Mouse (Mus musculus) heart, embryonic 13.5 days (tissue): ENCODE data around the gene Ndufa12. TPM values are rescaled to one million over a fixed set of nuclear protein-coding genes. Genes with fewer than 3 reads are reported as not detected.
A peak's percentile ranks its signal among the peaks of the same experiment; 100 is the strongest.

ENCODE experiments used
- ATAC-seq: fragments of 200-750 bp; cut with Nextera tagmentation; 2 replicates; pipeline ENCODE4 v1.8.0; 2017; ENCODE audit warnings: moderate TSS enrichment; ENCODE audit not compliant: insufficient number of reproducible peaks, low FRiP score, low TSS enrichment; ENCODE audit errors: extremely low read depth
- H3K27ac ChIP-seq: fragments of 300-500 bp; sonication (generic); replicated peaks from 2 replicates; pipeline ENCODE4 v1.5.1; 2015; ENCODE audit warnings: moderate library complexity, mild to moderate bottlenecking, inconsistent platforms
- H3K27me3 ChIP-seq: fragments of 300-500 bp; sonication (generic); replicated peaks from 2 replicates; pipeline ENCODE4 v1.6.1; 2015; ENCODE audit warnings: mild to moderate bottlenecking, inconsistent platforms
- H3K36me3 ChIP-seq: fragments of 300-500 bp; sonication (generic); 2 replicates; pipeline ENCODE4 v1.6.1; 2015; ENCODE audit warnings: mild to moderate bottlenecking, inconsistent platforms
- H3K4me1 ChIP-seq: fragments of 300-500 bp; sonication (generic); 2 replicates; pipeline ENCODE4 v1.6.1; 2015; ENCODE audit warnings: inconsistent platforms
- H3K4me2 ChIP-seq: fragments of 300-500 bp; sonication (generic); 2 replicates; pipeline ENCODE4 v1.6.1; 2015; ENCODE audit warnings: inconsistent platforms, mild to moderate bottlenecking, moderate library complexity
- H3K4me3 ChIP-seq: fragments of 300-500 bp; sonication (generic); 2 replicates; pipeline ENCODE4 v1.5.1; 2015; ENCODE audit warnings: moderate library complexity, mild to moderate bottlenecking, inconsistent platforms
- H3K9ac ChIP-seq: fragments of 300-500 bp; sonication (generic); 2 replicates; pipeline ENCODE4 v1.6.1; 2015; ENCODE audit warnings: inconsistent platforms, mild to moderate bottlenecking, moderate library complexity
- H3K9me3 ChIP-seq: fragments of 300-500 bp; sonication (generic); 2 replicates; pipeline ENCODE4 v1.6.1; 2016; ENCODE audit warnings: inconsistent platforms
- WGBS: fragments of 180-500 bp; shearing (Covaris S2); methylation state at CpG from one replicate; pipeline ENCODE4 v1.1.7; 2015; ENCODE audit warnings: mixed read lengths; 5-methylcytosine and 5-hydroxymethylcytosine counted together
- polyA plus RNA-seq: library from polyadenylated mRNA; unstranded; fragments of >200 nt; fragmentation: Nextera tagmentation; extraction: Ambion mirVana; gene quantifications from 2 replicates; pipeline ENCODE4 v1.2.1, GENCODE M21; 2015

Gene Ndufa12
- polyA plus RNA-seq, 1 experiment from 2014 or later: 496 TPM

DNA sequence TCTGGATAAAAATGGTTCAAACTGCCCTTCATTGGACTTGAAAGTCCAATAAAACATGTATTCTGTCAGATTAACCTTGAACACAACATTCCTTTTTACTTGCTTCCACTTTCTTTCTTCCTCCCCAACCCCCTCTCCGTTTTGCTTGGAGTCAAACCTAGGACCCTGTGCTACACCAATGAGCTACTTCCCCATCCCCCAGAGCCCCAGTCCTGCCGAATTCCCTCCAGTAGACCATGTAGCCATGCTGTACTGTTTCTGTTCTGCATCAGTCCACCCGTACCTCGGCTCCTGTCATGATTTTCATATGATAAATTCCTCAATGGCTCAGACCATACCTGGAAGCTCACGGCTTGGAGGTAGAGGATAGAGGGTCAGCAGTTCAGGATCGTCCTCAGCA is 32.5 kb downstream of the Ndufa12 start:
- Histone ChIP-seq H3K9me3 (peaks cover 7% of the 10 kb centered on the region; the same call in 1 of the 2 replicates), H3K4me2 (no peak overlapping the region), H3K27ac (no peak overlapping the region), H3K4me1 (peaks cover 4% of the 10 kb centered on the region), H3K36me3 (no peaks in the 10 kb centered on the region), H3K4me3 (no peak overlapping the region), H3K9ac (no peak overlapping the region), H3K27me3 (no peaks in the 10 kb centered on the region)
- ATAC-seq: no peak
- 76% methylated on average over 6 of the region's 6 CpGs for WGBS

DNA sequence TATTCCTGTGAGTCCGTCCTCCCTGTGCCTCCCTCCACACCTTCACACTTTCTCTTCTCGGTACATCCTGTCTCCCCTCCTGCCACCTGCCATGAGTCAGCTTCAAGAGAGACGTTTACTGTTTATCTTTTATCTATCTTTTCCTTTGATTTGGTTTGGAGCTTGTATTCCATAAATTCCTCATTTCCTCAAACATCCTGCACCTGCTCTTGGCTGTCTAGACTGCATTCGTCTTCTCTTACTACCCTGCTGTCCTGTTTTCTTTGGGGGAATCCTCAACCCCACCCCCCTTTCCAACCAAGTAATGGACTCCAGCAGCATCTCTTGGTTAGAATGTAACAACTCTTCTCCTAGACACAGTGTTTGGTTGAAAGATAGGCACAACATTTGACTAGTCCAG is 36.7 kb downstream of the Ndufa12 start:
- no peak overlapping the region for H3K9ac ChIP-seq
- H3K27me3 ChIP-seq: no peaks in the 10 kb centered on the region
- H3K27ac ChIP-seq: no peak overlapping the region
- no peak for ATAC-seq
- no peak overlapping the region for H3K4me3 ChIP-seq
- H3K4me2 ChIP-seq: no peak overlapping the region
- no peaks in the 10 kb centered on the region for H3K9me3 ChIP-seq
- peaks cover 4% of the 10 kb centered on the region for H3K4me1 ChIP-seq
- H3K36me3 ChIP-seq: no peaks in the 10 kb centered on the region
- 47% methylated on average over 4 of the region's 4 CpGs for WGBS

DNA sequence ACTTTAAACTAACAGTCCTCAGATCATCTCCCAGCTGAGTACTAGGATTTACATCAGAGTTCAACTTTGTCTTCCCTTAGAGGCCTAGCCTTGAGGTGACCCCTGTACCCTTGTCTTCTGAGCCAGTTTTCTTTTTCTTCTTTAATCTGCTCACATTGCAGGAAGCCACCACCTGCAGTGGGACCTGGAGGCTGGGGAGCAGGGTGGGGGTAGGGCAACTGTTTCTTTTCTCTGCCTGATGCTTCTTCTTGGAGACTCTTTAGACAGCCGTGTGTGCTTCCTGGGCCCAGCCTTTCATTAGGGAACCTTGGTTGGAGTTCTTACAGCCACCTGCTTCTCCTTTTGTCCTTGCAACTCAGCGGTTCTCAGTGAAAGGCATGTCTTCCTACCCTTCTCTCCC is 42.8 kb downstream of the Ndufa12 start:
- ATAC-seq: no peak
- no peaks in the 10 kb centered on the region for H3K36me3 ChIP-seq
- no peaks in the 10 kb centered on the region for H3K9me3 ChIP-seq
- H3K4me2 ChIP-seq: no peak overlapping the region
- WGBS: 68% methylated on average over 2 of the region's 2 CpGs
- H3K27me3 ChIP-seq: no peaks in the 10 kb centered on the region
- H3K27ac ChIP-seq: no peak overlapping the region
- H3K4me3 ChIP-seq: no peak overlapping the region
- H3K9ac ChIP-seq: no peak overlapping the region
- H3K4me1 ChIP-seq: no peaks in the 10 kb centered on the region

DNA sequence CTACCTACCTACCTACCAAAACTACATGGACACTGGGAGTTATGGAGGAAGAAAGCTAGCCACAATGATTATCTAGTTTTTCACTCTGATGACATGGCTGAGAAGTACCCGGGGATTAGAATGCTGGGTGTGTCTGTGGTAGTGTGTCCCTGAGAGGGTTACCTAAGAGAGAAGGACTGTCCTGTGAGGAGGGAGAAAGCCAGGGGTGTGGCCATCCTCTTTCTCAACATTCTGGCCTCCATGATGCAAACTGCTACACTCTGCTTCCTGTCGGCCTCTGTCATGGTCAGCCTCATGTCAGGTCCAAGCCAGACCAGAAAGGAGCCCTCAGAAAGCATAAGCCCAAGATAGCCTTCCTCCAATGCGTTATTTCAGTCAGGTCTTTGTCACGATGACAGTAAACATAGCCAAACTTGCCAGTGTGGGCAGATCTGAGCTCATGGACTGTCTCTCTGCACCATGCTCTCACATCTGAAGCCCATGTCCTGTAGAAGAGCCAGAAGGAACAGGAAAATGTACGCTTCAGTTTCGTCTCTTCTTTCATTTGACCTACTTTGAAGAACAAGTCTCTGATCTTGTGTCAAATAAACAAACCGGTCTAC is 49.3 kb downstream of the Ndufa12 start:
- no peak for ATAC-seq
- 82% methylated on average over 7 of the region's 7 CpGs for WGBS

DNA sequence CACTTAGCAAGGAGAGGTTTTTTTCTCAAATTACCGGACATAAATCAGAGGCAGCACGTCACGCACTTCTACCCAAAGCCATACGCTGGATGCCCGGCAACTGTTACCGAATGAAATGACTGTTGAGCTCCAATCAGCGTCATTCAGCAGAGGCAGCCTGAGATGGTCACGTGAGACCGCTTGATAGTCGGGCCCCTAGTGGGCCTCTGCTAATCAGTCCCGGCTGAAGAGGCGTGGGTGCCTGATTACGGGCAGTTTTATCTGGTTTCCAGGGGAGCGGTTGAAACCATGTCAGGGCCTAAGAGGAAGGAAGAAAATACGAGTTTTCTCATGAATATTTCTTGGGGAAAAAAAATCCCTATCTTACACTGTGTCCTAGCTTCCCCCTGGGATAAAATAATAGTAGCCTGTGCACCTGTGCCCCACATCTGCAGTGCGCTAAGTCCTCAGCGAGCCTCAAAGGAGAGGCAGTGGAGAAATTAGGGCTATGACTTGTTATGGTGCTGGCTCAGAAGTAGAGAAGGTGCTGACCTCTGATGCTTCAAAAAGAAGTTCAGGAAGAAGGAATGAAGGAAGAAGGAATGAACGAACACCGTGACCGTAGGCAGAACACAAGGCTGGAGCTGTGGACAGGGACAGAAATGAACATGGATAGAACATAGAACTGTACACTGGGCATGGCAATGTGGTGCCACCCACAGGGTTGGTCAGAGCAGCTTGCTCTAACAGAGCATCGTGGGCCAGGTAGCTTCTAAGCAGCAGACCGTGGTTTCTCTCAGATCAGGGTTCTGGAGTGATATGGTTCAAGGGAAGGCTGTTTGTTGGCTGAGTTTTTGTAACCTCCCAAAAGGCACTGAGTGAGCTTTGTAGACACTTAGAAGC is 51.3 kb downstream of the Ndufa12 start:
- Histone ChIP-seq H3K9ac (no peak overlapping the region), H3K36me3 (no peaks in the 10 kb centered on the region), H3K27me3 (no peaks in the 10 kb centered on the region), H3K4me2 (peak overlapping the region; percentile 53), H3K9me3 (0 out of 2 replicates have a peak, but pooled peaks cover 4% of the 10 kb centered on the region), H3K4me3 (no peak overlapping the region), H3K27ac (peak overlapping the region; percentile 79), H3K4me1 (peaks cover 36% of the 10 kb centered on the region)
- ATAC-seq: peak; percentile 67
- 22% methylated on average over 22 of the region's 22 CpGs for WGBS

More for the DNA sequence above, 49.3 kb downstream of the Ndufa12 start:
- H3K4me2 ChIP-seq: no peak overlapping the region
- H3K4me1 ChIP-seq: peaks cover 28% of the 10 kb centered on the region
- H3K9ac ChIP-seq: no peak overlapping the region
- H3K27ac ChIP-seq: no peak overlapping the region
- H3K9me3 ChIP-seq: 0 out of 2 replicates have a peak, but pooled peaks cover 4% of the 10 kb centered on the region
- H3K36me3 ChIP-seq: no peaks in the 10 kb centered on the region
- no peaks in the 10 kb centered on the region for H3K27me3 ChIP-seq
- H3K4me3 ChIP-seq: no peak overlapping the region

DNA sequence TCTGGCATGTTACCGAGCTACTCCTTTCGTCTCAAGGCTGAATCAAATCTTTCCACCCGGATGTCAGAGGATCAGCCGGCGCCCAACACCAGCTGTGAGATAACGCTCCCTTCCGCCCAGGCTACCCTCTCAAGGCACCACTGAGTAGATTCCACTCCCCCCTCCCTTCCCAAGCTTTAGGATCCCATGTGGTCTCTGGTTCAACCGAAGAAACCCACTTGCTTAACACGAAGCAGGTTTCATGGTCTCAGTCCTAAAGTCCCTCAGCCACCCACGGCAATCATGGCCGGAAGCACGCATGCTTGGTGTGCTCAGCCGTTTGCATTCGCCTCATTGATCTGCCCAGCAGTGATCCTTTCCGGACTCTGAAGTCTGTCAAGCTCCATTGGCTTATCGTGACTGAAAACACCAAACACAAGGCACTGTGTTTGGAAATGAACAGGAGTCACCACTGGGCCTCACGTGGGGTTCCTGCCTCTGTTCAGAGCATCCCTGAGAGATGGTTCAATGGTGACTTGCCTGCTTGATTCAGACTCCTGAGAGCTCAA is 54.8 kb downstream of the Ndufa12 start:
- no peak overlapping the region for H3K4me2 ChIP-seq
- no peak overlapping the region for H3K4me3 ChIP-seq
- H3K27ac ChIP-seq: no peak overlapping the region
- H3K9me3 ChIP-seq: 0 out of 2 replicates have a peak, but pooled peaks cover 4% of the 10 kb centered on the region
- no peak overlapping the region for H3K9ac ChIP-seq
- no peak for ATAC-seq
- peaks cover 30% of the 10 kb centered on the region for H3K4me1 ChIP-seq
- H3K27me3 ChIP-seq: no peaks in the 10 kb centered on the region
- H3K36me3 ChIP-seq: no peaks in the 10 kb centered on the region
- WGBS: 48% methylated on average over 17 of the region's 17 CpGs

DNA sequence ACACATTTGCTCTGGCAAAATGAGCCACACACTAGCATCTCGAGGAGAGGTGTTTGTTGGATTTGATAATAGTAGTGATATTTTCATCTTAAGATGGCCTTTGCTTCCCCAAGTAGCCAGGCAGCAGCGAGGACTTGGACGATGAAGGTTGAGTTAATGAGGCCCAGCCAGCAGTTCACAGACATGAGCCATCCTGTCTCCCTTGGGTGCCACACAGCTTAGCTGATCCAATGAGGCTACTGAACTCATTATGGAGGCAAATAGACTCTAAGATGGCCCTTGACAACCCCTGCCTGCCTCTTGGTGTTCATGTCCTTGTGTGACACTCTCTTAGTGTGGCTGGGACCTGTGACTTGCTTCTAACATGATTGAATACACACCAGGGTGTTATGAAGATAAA is 56.2 kb downstream of the Ndufa12 start:
- H3K4me3 ChIP-seq: no peak overlapping the region
- 0 out of 2 replicates have a peak, but pooled peaks cover 4% of the 10 kb centered on the region for H3K9me3 ChIP-seq
- 79% methylated on average over 3 of the region's 3 CpGs for WGBS

DNA sequence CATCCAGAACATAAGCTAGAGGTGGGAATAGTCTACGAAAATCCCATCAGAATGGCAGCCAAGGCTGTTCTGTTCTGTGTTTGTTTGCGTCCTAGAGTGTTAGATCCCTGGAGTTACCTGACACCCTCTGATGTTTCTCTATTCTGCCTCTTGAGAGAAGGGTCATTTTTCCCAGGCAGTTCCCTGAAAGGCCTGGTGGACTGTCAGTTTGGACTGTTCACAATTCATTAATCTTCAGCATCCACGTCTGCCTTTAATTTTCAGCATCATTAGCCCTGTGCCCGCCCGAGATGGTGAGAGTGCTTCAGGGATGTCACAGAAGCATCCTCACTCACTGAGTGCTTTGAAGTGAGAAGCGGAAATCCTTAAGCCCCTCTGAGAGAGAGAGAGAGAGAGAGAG is 57.2 kb downstream of the Ndufa12 start:
- Histone ChIP-seq H3K4me2 (no peak overlapping the region), H3K4me1 (peaks cover 12% of the 10 kb centered on the region), H3K27me3 (no peaks in the 10 kb centered on the region), H3K36me3 (no peaks in the 10 kb centered on the region), H3K27ac (no peak overlapping the region), H3K9ac (no peak overlapping the region), H3K4me3 (no peak overlapping the region), H3K9me3 (0 out of 2 replicates have a peak, but pooled peaks cover 4% of the 10 kb centered on the region)
- 61% methylated on average over 6 of the region's 6 CpGs for WGBS
- ATAC-seq: no peak

More for the DNA sequence above, 56.2 kb downstream of the Ndufa12 start:
- H3K9ac ChIP-seq: no peak overlapping the region
- H3K4me1 ChIP-seq: peaks cover 18% of the 10 kb centered on the region
- no peak overlapping the region for H3K4me2 ChIP-seq
- H3K27me3 ChIP-seq: no peaks in the 10 kb centered on the region
- H3K27ac ChIP-seq: no peak overlapping the region
- ATAC-seq: no peak
- no peaks in the 10 kb centered on the region for H3K36me3 ChIP-seq

DNA sequence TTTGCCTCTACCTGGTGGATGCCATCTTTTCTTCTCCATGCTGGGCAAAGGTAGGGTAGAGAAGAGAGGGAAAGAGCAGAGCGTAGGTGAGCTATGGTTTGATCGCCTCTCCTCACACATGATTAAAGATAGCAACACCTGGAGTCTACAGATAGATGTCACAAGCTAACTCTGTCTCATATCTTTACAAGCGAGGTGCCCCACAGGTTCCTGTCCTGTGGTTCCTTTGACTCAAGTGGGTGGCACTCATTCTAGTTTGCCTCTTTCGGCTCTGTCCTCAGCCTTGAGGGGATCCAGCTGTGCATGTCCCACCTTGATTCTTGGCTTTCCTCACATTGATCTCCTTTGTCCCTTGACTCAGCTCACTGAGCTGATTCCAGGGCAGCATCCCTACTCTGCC is 58.0 kb downstream of the Ndufa12 start:
- no peak overlapping the region for H3K9ac ChIP-seq
- no peak overlapping the region for H3K4me2 ChIP-seq
- no peak overlapping the region for H3K27ac ChIP-seq
- H3K27me3 ChIP-seq: no peaks in the 10 kb centered on the region
- ATAC-seq: no peak
- H3K4me1 ChIP-seq: peaks cover 12% of the 10 kb centered on the region
- 0 out of 2 replicates have a peak, but pooled peaks cover 4% of the 10 kb centered on the region for H3K9me3 ChIP-seq
- H3K36me3 ChIP-seq: no peaks in the 10 kb centered on the region
- 79% methylated on average over 4 of the region's 4 CpGs for WGBS
- H3K4me3 ChIP-seq: no peak overlapping the region

DNA sequence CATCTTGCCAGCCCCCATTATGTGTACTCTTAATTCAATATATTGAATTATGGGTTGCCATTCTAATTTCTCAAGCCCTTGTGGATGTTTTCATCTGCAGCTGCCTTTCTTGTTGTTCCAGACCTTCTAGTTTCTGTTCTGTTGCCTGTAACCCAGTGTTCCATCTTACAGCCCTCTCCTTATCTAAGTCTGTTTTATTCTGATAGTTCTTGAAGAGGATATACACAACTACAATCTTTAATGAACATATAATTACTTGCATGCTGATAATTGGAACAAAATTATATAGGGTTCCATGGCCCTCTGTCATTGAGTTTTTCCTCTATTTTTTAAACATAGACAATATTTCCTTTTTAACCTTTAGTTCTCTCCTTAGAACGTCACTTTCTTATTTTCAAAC is 62.0 kb downstream of the Ndufa12 start:
- no peaks in the 10 kb centered on the region for H3K36me3 ChIP-seq
- ATAC-seq: no peak

DNA sequence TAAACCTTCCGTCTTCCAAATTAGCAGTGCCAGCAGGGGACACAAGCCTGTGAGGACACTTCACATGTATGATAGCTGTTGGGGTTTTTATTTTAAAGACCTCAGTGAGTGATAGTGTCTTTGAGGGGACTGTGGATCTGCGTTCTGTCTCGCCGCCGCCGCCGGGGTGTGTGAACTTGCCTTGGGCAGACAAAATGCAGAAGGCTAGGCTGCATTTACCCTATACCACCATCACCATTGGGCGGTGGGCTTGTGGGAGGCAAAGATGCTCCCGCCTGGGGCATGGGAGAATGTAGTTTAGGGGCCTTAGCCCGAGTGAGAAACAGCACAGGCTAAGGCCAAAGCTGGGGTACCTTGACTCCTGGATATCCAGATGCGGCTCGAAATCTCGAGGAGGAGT is 64.1 kb downstream of the Ndufa12 start:
- ATAC-seq: no peak
- no peaks in the 10 kb centered on the region for H3K36me3 ChIP-seq
- H3K4me3 ChIP-seq: no peak overlapping the region
- no peaks in the 10 kb centered on the region for H3K4me1 ChIP-seq
- H3K9me3 ChIP-seq: no peaks in the 10 kb centered on the region
- H3K9ac ChIP-seq: no peak overlapping the region
- H3K27me3 ChIP-seq: no peaks in the 10 kb centered on the region; the same call in 1 of the 2 replicates
- WGBS: 81% methylated on average over 13 of the region's 13 CpGs
- no peak overlapping the region for H3K4me2 ChIP-seq
- H3K27ac ChIP-seq: no peak overlapping the region

More for the DNA sequence above, 62.0 kb downstream of the Ndufa12 start:
- 62% methylated on average over 1 of the region's 1 CpGs for WGBS
- no peaks in the 10 kb centered on the region for H3K4me1 ChIP-seq
- no peak overlapping the region for H3K9ac ChIP-seq
- no peaks in the 10 kb centered on the region for H3K9me3 ChIP-seq
- H3K4me3 ChIP-seq: no peak overlapping the region
- H3K27ac ChIP-seq: no peak overlapping the region
- H3K4me2 ChIP-seq: no peak overlapping the region
- H3K27me3 ChIP-seq: no peaks in the 10 kb centered on the region
